In genomic region chr6:144251222-144252170, GRCm38 (mm10) we compare ENCODE assay signal across 11 mouse cellular contexts.
DNase-seq lines count a peak whose midpoint lies in the region; ATAC-seq and TF ChIP-seq lines count a peak whose summit lies in the region.
"Had no signal": no experiment of that assay in that cellular context is flagged by ENCODE, and none has a peak within 500 bp of the region (broad histone marks: within the 10 kb centered on the region; RNA-seq: fewer than 3 reads in every experiment).

No protein-coding gene starts in this region.

- WGBS in forebrain, embryonic 10.5 days: 10% methylated on average over 18 of the region's 18 CpGs
- WGBS in hindbrain, postnatal 0 days: 19% methylated on average over 18 of the region's 18 CpGs
- 12% methylated on average over 18 of the region's 18 CpGs for WGBS in neural tube, embryonic 12.5 days
- WGBS in kidney, embryonic 14.5 days: 51% methylated on average over 18 of the region's 18 CpGs
- 58% methylated on average over 18 of the region's 18 CpGs for WGBS in liver, embryonic 12.5 days (ENCODE audit: insufficient replicate concordance)

- peaks cover 12% of the 10 kb centered on the region; the same call in 1 of the 2 replicates for H3K27me3 ChIP-seq in forebrain, embryonic 10.5 days (ENCODE audit: poor library complexity, severe bottlenecking)
- H3K27me3 ChIP-seq in hindbrain, postnatal 0 days (ENCODE audit: insufficient read depth, low read length): no peaks in the 10 kb centered on the region
- no peaks in the 10 kb centered on the region for H3K27me3 ChIP-seq in neural tube, embryonic 12.5 days (replicated peaks)
- no peaks in the 10 kb centered on the region for H3K27me3 ChIP-seq in kidney, embryonic 14.5 days (ENCODE audit: control insufficient read depth, insufficient read depth, low read length)
- no peaks in the 10 kb centered on the region for H3K27me3 ChIP-seq in liver, embryonic 12.5 days (replicated peaks)

- no peak overlapping the region; the same call in 1 of the 2 replicates for H3K4me3 ChIP-seq in forebrain, embryonic 10.5 days
- H3K4me3 ChIP-seq in hindbrain, postnatal 0 days (ENCODE audit: low read length): no peak overlapping the region
- H3K4me3 ChIP-seq in neural tube, embryonic 12.5 days: no peak overlapping the region
- no peak overlapping the region for H3K4me3 ChIP-seq in kidney, embryonic 14.5 days (ENCODE audit: low read length)
- no peak overlapping the region for H3K4me3 ChIP-seq in liver, embryonic 12.5 days

- peak overlapping the region; percentile 90 for H3K27ac ChIP-seq in forebrain, embryonic 10.5 days
- no peak overlapping the region for H3K27ac ChIP-seq in hindbrain, postnatal 0 days
- no peak overlapping the region for H3K27ac ChIP-seq in neural tube, embryonic 12.5 days
- no peak overlapping the region for H3K27ac ChIP-seq in kidney, embryonic 14.5 days (ENCODE audit: low read depth, low read length)
- H3K27ac ChIP-seq in liver, embryonic 12.5 days: no peak overlapping the region

- H3K4me2 ChIP-seq in hindbrain, postnatal 0 days (ENCODE audit: low read depth, low read length): no peak overlapping the region
- H3K4me2 ChIP-seq in neural tube, embryonic 12.5 days (replicated peaks): no peak overlapping the region; the same call in 1 of the 2 replicates
- H3K4me2 ChIP-seq in kidney, embryonic 14.5 days (replicated peaks; ENCODE audit: low read depth, low read length): no peak overlapping the region
- H3K4me2 ChIP-seq in liver, embryonic 12.5 days: no peak overlapping the region

- peak; percentile 38; the same call in 1 of the 2 replicates for ATAC-seq in hindbrain, postnatal 0 days
- ATAC-seq in neural tube, embryonic 12.5 days (ENCODE audit: low FRiP score, low read depth): peak; percentile 71
- ATAC-seq in kidney, embryonic 14.5 days (ENCODE audit: low FRiP score, low TSS enrichment): no peak
- ATAC-seq in liver, embryonic 12.5 days: no peak

- peak; percentile 7 for DNase-seq in brain, adult 2 months (ENCODE audit: low read depth, low spot score)
- peak; percentile 75 for DNase-seq in forebrain, embryonic 10.5 days (ENCODE audit: extremely low spot score, low spot score)
- DNase-seq in hindbrain, postnatal 0 days (ENCODE audit: low spot score): peak; percentile 58
- DNase-seq in spleen, postnatal 14 days (ENCODE audit: low spot score in 2 of 2): no peak
- DNase-seq: adrenal gland, postnatal 25 days; gastrocnemius, postnatal 25 days; layer of hippocampus, postnatal 36 days; thymus, adult 2 months had no signal

- H3K9ac ChIP-seq in hindbrain, postnatal 0 days (replicated peaks; ENCODE audit: low read length): no peak overlapping the region
- H3K9ac ChIP-seq in neural tube, embryonic 12.5 days: no peak overlapping the region
- no peak overlapping the region for H3K9ac ChIP-seq in kidney, embryonic 14.5 days (ENCODE audit: low read depth, low read length)
- no peak overlapping the region for H3K9ac ChIP-seq in liver, embryonic 12.5 days

- no peaks in the 10 kb centered on the region; the same call in 1 of the 2 replicates for H3K9me3 ChIP-seq in forebrain, embryonic 10.5 days
- H3K9me3 ChIP-seq in hindbrain, postnatal 0 days (ENCODE audit: low read length): no peaks in the 10 kb centered on the region
- no peaks in the 10 kb centered on the region for H3K9me3 ChIP-seq in neural tube, embryonic 12.5 days
- H3K9me3 ChIP-seq in kidney, embryonic 14.5 days (ENCODE audit: control insufficient read depth, low read length): no peaks in the 10 kb centered on the region
- H3K9me3 ChIP-seq in liver, embryonic 12.5 days (replicated peaks): no peaks in the 10 kb centered on the region

- TF ChIP-seq CTCF in hindbrain, postnatal 0 days (IDR thresholded peaks at IDR 0.05; ENCODE audit: low read depth): no peak

- H3K36me3 ChIP-seq in forebrain, embryonic 10.5 days (replicated peaks): no peaks in the 10 kb centered on the region
- H3K36me3 ChIP-seq in hindbrain, postnatal 0 days (ENCODE audit: insufficient read depth, low read length): no peaks in the 10 kb centered on the region
- no peaks in the 10 kb centered on the region for H3K36me3 ChIP-seq in neural tube, embryonic 12.5 days
- no peaks in the 10 kb centered on the region for H3K36me3 ChIP-seq in kidney, embryonic 14.5 days (ENCODE audit: control insufficient read depth, insufficient read depth, low read length)
- no peaks in the 10 kb centered on the region for H3K36me3 ChIP-seq in liver, embryonic 12.5 days

- peaks cover 54% of the 10 kb centered on the region for H3K4me1 ChIP-seq in forebrain, embryonic 10.5 days
- H3K4me1 ChIP-seq in hindbrain, postnatal 0 days (ENCODE audit: insufficient read depth, low read length): peaks cover 10% of the 10 kb centered on the region; the same call in 1 of the 2 replicates
- peaks cover 23% of the 10 kb centered on the region for H3K4me1 ChIP-seq in neural tube, embryonic 12.5 days
- H3K4me1 ChIP-seq in kidney, embryonic 14.5 days (ENCODE audit: control insufficient read depth, insufficient read depth, low read length): no peaks in the 10 kb centered on the region
- H3K4me1 ChIP-seq in liver, embryonic 12.5 days: 0 out of 2 replicates have a peak, but pooled peaks cover 2% of the 10 kb centered on the region

Comparison
In these comparisons a context has a peak if more than half of its experiments do, and no peak if none do; other contexts are left out.
1. DNase-seq: peak in brain, adult 2 months (single experiment), forebrain, embryonic 10.5 days (single experiment) and hindbrain, postnatal 0 days (single experiment); none in spleen, postnatal 14 days (0 of 2).
2. ATAC-seq: peak in hindbrain, postnatal 0 days (single experiment) and neural tube, embryonic 12.5 days (single experiment); none in kidney, embryonic 14.5 days (single experiment) and liver, embryonic 12.5 days (single experiment).